Mouse (Mus musculus) Patski (cell line): ENCODE data around the gene Nudt9. TPM values are rescaled to one million over a fixed set of nuclear protein-coding genes. Genes with fewer than 3 reads are reported as not detected.

Source experiments
- ATAC-seq: fragments of 100-300 bp; one replicate; pipeline ENCODE4 v1.8.0; 2021
- CTCF ChIA-PET: fragments of 350-600 bp; sonication (Branson Sonifier 250); formaldehyde crosslinking; loops from one replicate; lab custom pipeline; 2022; ENCODE audit warnings: inconsistent platforms; lab: Charles Lee
- POLR2A ChIA-PET: fragments of 350-600 bp; sonication (Branson Sonifier 250); formaldehyde crosslinking; loops from one replicate; lab custom pipeline; 2022; ENCODE audit warnings: antibody characterized with exemption, inconsistent platforms; lab: Charles Lee
- DNase-seq: peaks from one replicate; pipeline ENCODE4 v3.0.0-alpha.2; 2011; ENCODE audit warnings: low read depth, low spot score
- H3K27me3 ChIP-seq: fragments of 371-371 bp; one replicate; pipeline ENCODE4 v1.5.1; 2021
- CTCF ChIP-seq: fragments of 100-300 bp; IDR thresholded peaks from one replicate; pipeline ENCODE4 v1.5.1; 2021
- in situ Hi-C: fragments of 300-500 bp; cut with MboI; formaldehyde crosslinking; loops from 3 replicates; pipeline ENCODE4 v1.11.1; 2018; ENCODE audit warnings: low pct_unique_long_range_greater_than_20kb, mixed read lengths
- polyA plus RNA-seq: library from polyadenylated mRNA; unstranded; gene quantifications from one replicate; pipeline ENCODE4 v1.2.3, GENCODE M21; 2021

The Nudt9 gene
- polyA plus RNA-seq, 1 experiment from 2014 or later = 52.3 TPM

GRCm38 (mm10) chr5:104113491-104114172 lies 67.5 kb downstream of the Nudt9 start, which contains the start of gene Sparcl1:
Sparcl1 (minus strand) TSS chr5:104113733.
- peaks cover 3% of the 10 kb centered on the region for H3K27me3 ChIP-seq
- DNase-seq (no peak), ATAC-seq (peak; percentile 85)
- in situ Hi-C loops = no loop called here
- ChIA-PET CTCF (no interaction called here), POLR2A (no interaction called here)
- TF ChIP-seq CTCF = no peak

Other genes starting within 250 kb of the Nudt9 start
- 5.5 TPM for gene Klhl8, start 135.0 kb upstream of the Nudt9 start, polyA plus RNA-seq
- gene Hsd17b13, start 68.9 kb upstream of the Nudt9 start, polyA plus RNA-seq = not detected
- 14.3 TPM for gene Hsd17b11, start 24.4 kb upstream of the Nudt9 start, polyA plus RNA-seq
- not detected for gene Gm17660, start 31.3 kb downstream of the Nudt9 start, polyA plus RNA-seq
- not detected for gene Sparcl1, start 67.4 kb downstream of the Nudt9 start, polyA plus RNA-seq
- not detected for gene Dspp, start 124.4 kb downstream of the Nudt9 start, polyA plus RNA-seq
- gene Dmp1, start 156.3 kb downstream of the Nudt9 start, polyA plus RNA-seq = not detected